10 mouse cellular contexts compared by ENCODE assay signal in genomic region chr4:136776471-136776892, GRCm38 (mm10). TPM values are rescaled to one million over a fixed set of nuclear protein-coding genes. Genes with fewer than 3 reads are reported as not detected.
DNase-seq lines count a peak whose midpoint lies in the region; ATAC-seq and TF ChIP-seq lines count a peak whose summit lies in the region.
"Had no signal": no experiment of that assay in that cellular context is flagged by ENCODE, and none has a peak within 500 bp of the region (broad histone marks: within the 10 kb centered on the region; RNA-seq: fewer than 3 reads in every experiment).

No protein-coding gene starts in this region.

- H3K79me2 ChIP-seq in heart, adult 2 months (replicated peaks; ENCODE audit: control insufficient read depth, insufficient read depth, low read length): no peaks in the 10 kb centered on the region

- TF ChIP-seq CTCF in heart, adult 2 months (IDR thresholded peaks at IDR 0.05): no peak
- no peak for TF ChIP-seq CTCF in ES-Bruce4 (IDR thresholded peaks at IDR 0.05; ENCODE audit: low read depth, low read length)
- TF ChIP-seq CTCF in kidney, postnatal 0 days (IDR thresholded peaks at IDR 0.05; ENCODE audit: low read depth): no peak

- intact Hi-C loops in heart, adult 2 months (cut with DNase I): no loop called here
- intact Hi-C loops in heart, postnatal 36 days (cut with DNase I): no loop called here

- H3K9ac ChIP-seq in heart, adult 2 months (ENCODE audit: low read depth, low read length): no peak overlapping the region
- no peak overlapping the region; the same call in 1 of the 2 replicates for H3K9ac ChIP-seq in ES-Bruce4 (ENCODE audit: low read depth, poor library complexity, severe bottlenecking)
- H3K9ac ChIP-seq in embryonic facial prominence, embryonic 13.5 days: 0 out of 2 replicates have a peak overlapping the region, but pooled peaks have one; percentile 6
- H3K9ac ChIP-seq in kidney, postnatal 0 days (ENCODE audit: low read depth, low read length): no peak overlapping the region
- H3K9ac ChIP-seq: liver, embryonic 15.5 days had no signal

- no peaks in the 10 kb centered on the region for H3K9me3 ChIP-seq in ES-Bruce4 (replicated peaks; ENCODE audit: control insufficient read depth, insufficient read depth, low read length, poor library complexity, severe bottlenecking)
- no peaks in the 10 kb centered on the region for H3K9me3 ChIP-seq in embryonic facial prominence, embryonic 13.5 days
- no peaks in the 10 kb centered on the region for H3K9me3 ChIP-seq in kidney, postnatal 0 days (replicated peaks; ENCODE audit: low read length)
- H3K9me3 ChIP-seq: liver, embryonic 15.5 days had no signal

- no peaks in the 10 kb centered on the region for H3K36me3 ChIP-seq in heart, adult 2 months (ENCODE audit: control insufficient read depth, insufficient read depth, low read length)
- no peaks in the 10 kb centered on the region for H3K36me3 ChIP-seq in ES-Bruce4 (ENCODE audit: control insufficient read depth, insufficient read depth, low read length, poor library complexity, severe bottlenecking)
- H3K36me3 ChIP-seq in embryonic facial prominence, embryonic 13.5 days: peaks cover 17% of the 10 kb centered on the region
- no peaks in the 10 kb centered on the region for H3K36me3 ChIP-seq in kidney, postnatal 0 days (ENCODE audit: insufficient read depth, low read length)
- H3K36me3 ChIP-seq: liver, embryonic 15.5 days had no signal

- no peaks in the 10 kb centered on the region for H3K27me3 ChIP-seq in heart, adult 2 months (ENCODE audit: control insufficient read depth, insufficient read depth, low read length)
- no peaks in the 10 kb centered on the region for H3K27me3 ChIP-seq in ES-Bruce4 (ENCODE audit: control insufficient read depth, insufficient read depth, low read length, poor library complexity, severe bottlenecking)
- H3K27me3 ChIP-seq in embryonic facial prominence, embryonic 13.5 days: no peaks in the 10 kb centered on the region
- H3K27me3 ChIP-seq in kidney, postnatal 0 days (ENCODE audit: insufficient read depth, low read length): no peaks in the 10 kb centered on the region
- H3K27me3 ChIP-seq: liver, embryonic 15.5 days had no signal

- peak; percentile 31 to 34 for DNase-seq in heart, adult 2 months
- no peak for DNase-seq in heart, postnatal 36 days
- DNase-seq in kidney, postnatal 0 days (ENCODE audit: low spot score): peak; percentile 67
- no peak for DNase-seq in left cerebral cortex, adult 9 months (ENCODE audit: low spot score in 2 of 2)
- no peak for DNase-seq in T-cell, adult 2 months (ENCODE audit: low spot score)
- DNase-seq: thymus, postnatal 25 days had no signal

- peaks cover 5% of the 10 kb centered on the region for H3K4me1 ChIP-seq in heart, adult 2 months (ENCODE audit: control insufficient read depth, insufficient read depth, low read length)
- no peaks in the 10 kb centered on the region for H3K4me1 ChIP-seq in ES-Bruce4 (ENCODE audit: control insufficient read depth, insufficient read depth, low read length)
- H3K4me1 ChIP-seq in embryonic facial prominence, embryonic 13.5 days: peaks cover 64% of the 10 kb centered on the region
- H3K4me1 ChIP-seq in kidney, postnatal 0 days (replicated peaks; ENCODE audit: insufficient read depth, low read length): peaks cover 21% of the 10 kb centered on the region
- H3K4me1 ChIP-seq: liver, embryonic 15.5 days had no signal

- no peak for TF ChIP-seq POLR2A in heart, adult 2 months (IDR thresholded peaks at IDR 0.05; ENCODE audit: insufficient read depth, low read depth, low read length)
- TF ChIP-seq POLR2A in ES-Bruce4 (IDR thresholded peaks at IDR 0.05; ENCODE audit: insufficient read depth, low read length): no peak

- no peak overlapping the region for H3K4me3 ChIP-seq in heart, adult 2 months
- no peak overlapping the region for H3K4me3 ChIP-seq in ES-Bruce4 (ENCODE audit: low read depth, low read length)
- no peak overlapping the region for H3K4me3 ChIP-seq in embryonic facial prominence, embryonic 13.5 days
- no peak overlapping the region for H3K4me3 ChIP-seq in kidney, postnatal 0 days (replicated peaks; ENCODE audit: low read depth, low read length)
- H3K4me3 ChIP-seq: liver, embryonic 15.5 days had no signal

- no peak for TF ChIP-seq EP300 in heart, adult 2 months (IDR thresholded peaks at IDR 0.05; ENCODE audit: insufficient read depth, low read depth, low read length)
- peak; percentile 69; the same call in 1 of the 2 replicates for TF ChIP-seq EP300 in ES-Bruce4 (IDR thresholded peaks at IDR 0.05; ENCODE audit: insufficient read depth, low read depth, low read length)

- WGBS in heart, adult 2 months: 17% methylated on average over 9 of the region's 9 CpGs
- WGBS in embryonic facial prominence, embryonic 13.5 days: 11% methylated on average over 9 of the region's 9 CpGs
- 8% methylated on average over 9 of the region's 9 CpGs for WGBS in kidney, postnatal 0 days

- H3K4me2 ChIP-seq in embryonic facial prominence, embryonic 13.5 days: no peak overlapping the region
- 0 out of 2 replicates have a peak overlapping the region, but pooled peaks have one; percentile 4 for H3K4me2 ChIP-seq in kidney, postnatal 0 days (ENCODE audit: low read length)
- H3K4me2 ChIP-seq: liver, embryonic 15.5 days had no signal

- no peak for ATAC-seq in embryonic facial prominence, embryonic 13.5 days (ENCODE audit: insufficient number of reproducible peaks, insufficient read depth, low FRiP score, low TSS enrichment, low read depth)
- no peak for ATAC-seq in kidney, postnatal 0 days (replicated peaks; ENCODE audit: low FRiP score, low read depth)
- ATAC-seq in activated CD4-positive, CD25-positive, alpha-beta regulatory T cell, adult 4 months: no peak

- no peak overlapping the region for H3K27ac ChIP-seq in heart, adult 2 months
- H3K27ac ChIP-seq in ES-Bruce4 (ENCODE audit: insufficient read depth, low read length): peak overlapping the region; percentile 36
- H3K27ac ChIP-seq in embryonic facial prominence, embryonic 13.5 days: peak overlapping the region; percentile 17; the same call in 1 of the 2 replicates
- no peak overlapping the region for H3K27ac ChIP-seq in kidney, postnatal 0 days
- H3K27ac ChIP-seq: liver, embryonic 15.5 days had no signal

RNA-seq across cellular contexts. Expression of gene Ephb2, which starts 59.3 kb away (rescaled TPM):
- total RNA-seq in heart, adult 2 months (2021): under 1 TPM; 0.73 to 0.77 TPM
- 0.96 and 1.2 TPM in 2 replicates for polyA plus RNA-seq in heart, adult 2 months (2012; rRNA removed)
- total RNA-seq in heart, postnatal 36 days (2021): under 1 TPM; 0.16 to 0.39 TPM
- 15.1 and 15.5 TPM in 2 replicates for polyA plus RNA-seq in ES-Bruce4 (2011; ENCODE audit: insufficient read depth, insufficient read length, low read depth, missing spikeins)
- 7.9 and 13.3 TPM in 2 replicates for polyA plus RNA-seq in embryonic facial prominence, embryonic 13.5 days (2015; fragmentation: Nextera tagmentation; extraction: Ambion mirVana)
- polyA plus RNA-seq in kidney, postnatal 0 days (2015; fragmentation: Nextera tagmentation; extraction: Ambion mirVana): 4.5 and 4.6 TPM in 2 replicates
- not detected for polyA plus RNA-seq in activated CD4-positive, CD25-positive, alpha-beta regulatory T cell, adult 4 months (2017; shearing (Covaris generic))

Comparison
In these comparisons a context has a peak if more than half of its experiments do, and no peak if none do; other contexts are left out.
1. DNase-seq: peak in heart, adult 2 months (2 of 2) and kidney, postnatal 0 days (single experiment); none in heart, postnatal 36 days (0 of 2), left cerebral cortex, adult 9 months (0 of 2) and T-cell, adult 2 months (single experiment).
2. H3K27ac ChIP-seq: peak in ES-Bruce4 (single experiment) and embryonic facial prominence, embryonic 13.5 days (single experiment); none in heart, adult 2 months (single experiment) and kidney, postnatal 0 days (single experiment).